Mouse (Mus musculus): ENCODE results near the gene Ppef2.

The Ppef2 gene

DNA sequence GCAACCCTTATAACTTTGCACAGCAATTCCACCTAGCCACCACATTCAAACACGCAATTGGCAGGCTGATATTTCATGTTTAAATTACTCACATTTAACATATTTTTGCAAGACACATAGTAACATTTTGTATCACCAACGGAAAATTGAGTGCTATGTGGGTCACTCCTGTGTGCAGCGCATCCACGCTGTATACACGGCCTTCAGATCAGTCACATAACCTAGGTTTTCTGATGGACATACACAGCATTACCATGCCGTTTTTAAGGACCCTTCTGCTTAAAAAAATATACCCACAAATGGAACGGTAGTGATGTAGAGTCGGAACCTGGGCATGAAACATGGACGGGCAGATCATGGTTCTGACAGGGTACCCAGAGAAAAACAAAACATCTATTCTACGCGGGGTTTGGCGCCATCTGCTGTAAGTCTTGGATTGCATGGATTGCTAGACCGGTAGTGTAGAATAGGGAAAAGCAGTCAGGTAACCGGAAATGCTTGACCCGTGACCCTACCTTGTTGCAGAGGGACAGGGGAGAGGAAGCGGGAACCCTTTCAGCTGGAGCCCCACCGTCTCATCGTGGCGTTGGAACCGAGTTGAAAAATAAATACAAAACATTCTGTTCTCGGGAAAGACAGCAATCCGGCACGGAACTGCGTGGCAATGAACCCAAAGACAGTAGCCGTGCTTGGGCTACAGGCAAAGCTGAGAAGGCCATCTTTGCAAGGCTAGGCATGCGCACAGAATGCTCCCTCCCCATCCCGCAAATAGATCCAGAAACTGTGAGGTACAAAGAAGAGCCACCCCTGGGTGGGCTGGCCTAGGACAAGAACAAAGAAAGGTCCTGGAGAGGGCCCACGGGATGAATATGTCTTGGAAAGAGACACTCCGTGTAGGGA lies 16.5 kb downstream of the Ppef2 start:
- in situ Hi-C loops (cut with MboI, MseI), result loop anchor here (10.0 kb wide), 1 partner anchor 535 kb away; no protein-coding TSS in a partner anchor

GRCm38 (mm10) chr5:92234939-92235557 lies 21.0 kb downstream of the Ppef2 start:
- in situ Hi-C loops (cut with MboI, MseI), result no loop called here

DNA sequence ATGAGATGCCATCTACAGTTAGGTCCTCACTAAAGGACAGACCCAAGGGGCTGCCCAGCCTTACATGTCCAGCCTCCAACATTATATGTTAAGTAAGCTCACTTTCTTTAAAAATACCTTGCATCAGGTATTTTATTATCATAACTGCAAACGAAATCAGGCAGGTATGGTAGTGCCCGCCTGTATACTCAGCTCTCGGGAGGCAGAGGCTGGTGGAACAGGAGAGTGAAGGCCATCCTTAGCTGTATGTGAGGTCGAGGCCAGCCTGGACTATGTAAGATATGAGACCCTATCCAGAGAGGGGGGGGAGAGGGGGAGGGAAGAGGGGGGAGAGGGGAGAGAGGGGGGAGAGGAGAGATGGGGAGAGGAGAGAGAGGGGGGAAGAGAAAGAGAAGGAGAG lies 22.7 kb downstream of the Ppef2 start:
- in situ Hi-C loops (cut with MboI, MseI), result no loop called here

DNA sequence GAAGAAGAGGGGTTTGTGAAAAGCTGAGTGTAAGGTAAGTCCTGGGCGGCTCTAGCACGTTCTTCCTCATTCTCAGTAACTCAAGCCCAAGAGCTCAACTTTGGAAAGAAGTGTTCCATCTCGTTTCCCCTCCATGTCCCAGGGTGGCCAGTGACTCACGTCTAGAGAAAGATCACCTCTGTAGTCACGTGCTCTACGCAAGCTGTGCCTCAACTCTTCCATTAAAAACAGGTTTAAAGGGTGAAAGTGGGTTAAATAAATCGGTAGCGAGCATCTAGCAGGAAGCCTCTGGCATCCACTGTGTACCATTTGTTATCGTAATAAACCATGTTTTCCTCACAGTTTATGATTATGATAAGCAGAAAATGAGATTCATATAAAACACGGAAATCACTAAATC lies 24.2 kb downstream of the Ppef2 start:
- in situ Hi-C loops (cut with MboI, MseI), result no loop called here

GRCm38 (mm10) chr5:92230306-92230705 lies 25.8 kb downstream of the Ppef2 start:
- in situ Hi-C loops (cut with MboI, MseI), result no loop called here

- in situ Hi-C loops (cut with MboI, MseI), result no loop called here
Observed at GRCm38 (mm10) chr5:92229514-92229913, 26.6 kb downstream of the Ppef2 start.

DNA sequence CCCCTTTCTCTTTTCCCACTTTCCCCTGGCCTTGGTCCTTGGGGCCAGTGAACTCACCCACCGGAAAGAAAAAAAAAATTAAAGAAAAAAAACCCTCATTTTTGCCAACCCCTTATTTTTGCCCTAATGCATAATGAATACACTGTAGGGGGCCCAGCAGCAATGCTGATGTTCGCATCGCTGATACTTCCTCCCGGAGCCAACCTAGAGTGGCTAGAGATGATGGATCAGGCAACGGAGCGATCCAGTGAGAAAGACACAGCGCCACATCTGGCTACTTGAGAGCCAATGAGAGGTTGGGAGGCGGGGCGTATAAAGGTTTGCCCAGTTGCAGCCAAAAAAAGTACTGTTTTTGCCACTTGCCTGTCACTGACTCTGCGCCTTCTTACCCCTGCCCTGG lies 27.3 kb downstream of the Ppef2 start:
- in situ Hi-C loops (cut with MboI, MseI), result no loop called here

GRCm38 (mm10) chr5:92227782-92228181 lies 28.3 kb downstream of the Ppef2 start:
- in situ Hi-C loops (cut with MboI, MseI), result no loop called here

GRCm38 (mm10) chr5:92220287-92220902 lies 35.7 kb downstream of the Ppef2 start:
- in situ Hi-C loops (cut with MboI, MseI), result no loop called here

GRCm38 (mm10) chr5:92219826-92220225 lies 36.3 kb downstream of the Ppef2 start:
- in situ Hi-C loops (cut with MboI, MseI), result no loop called here

DNA sequence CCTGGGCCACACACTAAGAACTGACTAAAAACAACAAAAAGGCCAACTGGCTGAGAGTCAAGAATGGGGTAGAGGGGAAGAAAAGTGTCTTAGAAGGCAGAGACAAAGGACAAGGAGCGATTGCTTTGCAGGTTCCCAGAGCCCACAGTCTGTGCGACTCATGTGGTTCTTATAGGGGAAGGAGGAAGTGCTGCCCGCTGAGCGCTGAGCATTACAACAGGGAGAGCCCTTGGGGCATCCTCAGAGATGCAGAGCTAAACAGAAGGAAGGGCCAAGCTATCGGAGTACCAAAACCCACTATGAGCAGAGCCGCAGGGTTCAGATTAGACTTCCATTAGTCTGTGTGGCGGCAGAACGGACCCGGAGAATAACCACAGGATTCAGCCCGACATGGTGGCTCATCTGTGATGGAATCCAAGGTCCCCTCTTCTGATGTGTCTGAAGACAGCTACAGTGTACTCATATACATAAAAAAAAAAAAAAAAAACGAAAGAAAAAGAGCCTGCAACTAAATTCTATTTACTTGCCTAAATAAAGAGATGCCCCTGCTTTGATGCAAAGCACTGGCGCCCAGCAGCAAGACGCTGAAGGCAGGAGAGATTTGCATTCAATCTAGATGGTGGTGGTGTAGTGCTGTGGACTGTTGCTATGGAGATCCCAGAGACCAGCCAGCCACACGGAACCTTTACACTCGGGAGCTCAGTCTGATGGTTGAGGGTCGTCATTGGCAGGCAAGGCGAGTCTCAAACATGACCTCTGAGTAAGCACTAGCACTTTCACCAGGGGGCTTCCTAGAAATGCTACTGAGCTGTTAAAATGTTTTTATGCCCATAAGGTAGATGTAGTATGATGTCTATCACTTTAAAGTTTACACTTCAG lies 36.9 kb downstream of the Ppef2 start:
- in situ Hi-C loops (cut with MboI, MseI), result no loop called here

DNA sequence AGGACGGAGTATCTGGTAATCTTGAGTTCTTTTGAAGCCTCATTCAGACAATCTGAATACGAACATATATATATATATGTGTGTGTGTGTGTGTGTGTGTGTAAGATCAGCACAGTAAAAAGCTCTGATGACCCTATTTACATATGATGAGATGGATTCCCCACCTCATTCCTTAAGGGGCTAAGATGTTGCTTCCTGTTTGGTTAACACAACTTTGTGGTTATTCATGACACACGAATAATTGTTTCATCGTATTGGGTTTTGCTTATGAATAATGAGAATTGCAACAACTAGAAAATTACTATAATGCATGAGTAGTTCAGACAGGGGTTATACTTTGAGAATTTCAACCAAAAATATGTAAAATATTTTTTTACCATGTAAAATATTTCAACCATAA lies 40.8 kb downstream of the Ppef2 start, which contains the start of gene U90926:
Gene U90926, minus strand, starts transcription at position 101 of the 400 bp plus-strand sequence.
- in situ Hi-C loops (cut with MboI, MseI), result no loop called here

GRCm38 (mm10) chr5:92212231-92212630 lies 43.8 kb downstream of the Ppef2 start:
- in situ Hi-C loops (cut with MboI, MseI), result no loop called here

GRCm38 (mm10) chr5:92210205-92210604 lies 45.9 kb downstream of the Ppef2 start:
- in situ Hi-C loops (cut with MboI, MseI), result no loop called here

DNA sequence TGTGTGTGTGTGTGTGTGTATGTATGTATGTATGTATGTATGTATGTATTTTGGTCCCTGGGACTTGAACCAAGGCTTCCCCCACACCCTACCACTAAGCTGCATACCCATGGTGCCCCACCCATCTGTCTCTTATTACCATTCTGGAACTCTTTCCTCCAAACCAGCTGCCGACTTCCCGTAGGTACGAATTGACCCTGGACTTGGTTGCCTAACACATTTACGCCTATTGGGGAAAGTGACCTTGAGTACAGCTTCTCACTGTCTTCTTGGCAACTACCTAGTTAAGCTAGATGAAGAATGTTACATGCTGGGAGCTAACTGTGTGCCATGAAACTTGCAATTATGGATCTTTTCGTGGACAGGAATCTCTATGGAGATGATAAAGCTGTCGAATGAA lies 50.0 kb downstream of the Ppef2 start:
- in situ Hi-C loops (cut with MboI, MseI), result no loop called here

DNA sequence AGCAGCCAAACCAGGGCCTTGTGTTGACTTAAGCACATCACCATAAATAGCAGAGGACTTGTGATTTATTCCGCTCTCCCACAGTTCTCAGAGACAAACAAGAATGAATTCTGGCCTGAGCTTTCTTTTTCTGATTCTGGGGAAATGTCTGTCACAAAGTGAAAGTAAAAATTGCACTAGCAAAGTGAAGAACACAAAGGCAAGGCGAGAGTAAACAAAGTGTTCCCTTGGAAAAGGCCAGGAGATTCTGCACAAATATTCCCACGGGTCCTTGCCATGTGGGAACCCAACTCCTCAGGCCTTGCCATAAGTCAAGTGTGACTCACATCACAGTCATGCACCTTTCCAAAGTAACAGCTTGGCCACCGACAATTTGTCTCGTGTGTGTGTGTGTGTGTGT lies 50.4 kb downstream of the Ppef2 start:
- in situ Hi-C loops (cut with MboI, MseI), result no loop called here

- in situ Hi-C loops (cut with MboI, MseI), result no loop called here
Observed at GRCm38 (mm10) chr5:92205184-92205583, 50.9 kb downstream of the Ppef2 start.

- in situ Hi-C loops (cut with MboI, MseI), result no loop called here
Observed at GRCm38 (mm10) chr5:92204162-92205036, 51.7 kb downstream of the Ppef2 start.

DNA sequence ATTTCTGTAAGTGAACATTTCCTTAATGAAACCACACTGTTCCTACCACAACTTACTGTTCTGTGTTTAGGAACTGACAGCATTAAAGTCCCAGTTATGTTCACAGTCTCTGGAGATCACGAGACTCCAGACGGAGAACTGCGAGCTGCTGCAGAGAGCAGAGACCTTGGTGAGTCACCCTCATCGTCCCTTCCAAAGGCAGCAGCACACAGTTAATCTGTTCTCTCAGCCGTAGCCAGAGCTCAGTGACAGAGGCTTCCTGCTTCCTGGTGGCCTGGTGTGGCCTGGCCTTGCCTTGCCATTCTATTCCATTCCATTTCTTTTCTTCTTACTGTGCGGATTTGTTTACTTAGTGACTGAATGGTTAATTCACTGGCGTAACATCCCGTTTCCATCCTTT lies 57.8 kb downstream of the Ppef2 start:
- in situ Hi-C loops (cut with MboI, MseI), result no loop called here
